Mouse (Mus musculus): ENCODE results near the gene Tbcd.

Tbcd gene

DNA sequence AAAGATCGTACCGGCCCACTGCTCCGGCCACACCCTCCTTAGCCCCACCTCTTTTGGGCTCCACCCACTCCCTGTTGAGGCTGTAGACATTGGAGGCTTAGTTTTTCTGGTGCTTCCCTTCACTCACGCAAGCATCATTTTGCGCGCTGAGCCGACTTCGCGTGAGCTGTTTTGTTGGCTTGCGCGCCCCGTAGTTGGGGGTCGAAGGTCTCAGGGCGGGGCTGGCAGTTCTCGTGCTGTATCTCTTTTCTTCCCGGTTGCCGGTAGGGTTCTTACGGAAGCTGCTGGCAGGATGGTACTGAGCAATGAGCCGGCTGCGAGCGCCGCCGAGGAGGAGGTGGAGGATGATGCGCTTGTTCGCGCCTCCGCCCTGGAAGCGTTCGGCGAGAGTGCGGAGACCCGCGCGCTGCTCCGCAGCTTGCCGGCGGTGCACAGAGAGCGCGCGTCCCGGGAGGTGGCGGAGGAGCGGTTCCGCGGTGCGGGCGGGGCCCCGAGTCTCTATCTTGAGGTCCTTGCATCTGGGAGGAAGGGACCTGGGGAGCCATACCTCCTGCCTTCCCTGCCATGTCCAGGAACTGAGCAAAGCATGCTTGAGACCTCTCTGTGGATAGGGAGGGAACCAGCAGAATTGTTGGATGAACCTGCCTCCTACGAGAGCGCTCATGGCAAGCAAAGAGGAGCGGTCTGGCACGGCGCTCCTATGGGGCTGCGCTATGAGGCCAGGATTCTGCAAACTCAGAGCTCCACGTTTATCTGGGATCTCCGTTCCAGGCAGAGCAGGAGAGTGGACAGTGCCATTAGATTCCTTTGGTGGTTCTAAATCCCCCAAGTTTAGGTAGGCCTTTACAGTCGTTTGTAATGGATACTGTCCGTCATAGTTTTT is at the start of gene Tbcd:
Gene Tbcd, plus strand, starts transcription at position 197 of the 883 bp plus-strand sequence.
- peak; percentile 92 for DNase-seq (ENCODE audit: low spot score in 2 of 2)

DNA sequence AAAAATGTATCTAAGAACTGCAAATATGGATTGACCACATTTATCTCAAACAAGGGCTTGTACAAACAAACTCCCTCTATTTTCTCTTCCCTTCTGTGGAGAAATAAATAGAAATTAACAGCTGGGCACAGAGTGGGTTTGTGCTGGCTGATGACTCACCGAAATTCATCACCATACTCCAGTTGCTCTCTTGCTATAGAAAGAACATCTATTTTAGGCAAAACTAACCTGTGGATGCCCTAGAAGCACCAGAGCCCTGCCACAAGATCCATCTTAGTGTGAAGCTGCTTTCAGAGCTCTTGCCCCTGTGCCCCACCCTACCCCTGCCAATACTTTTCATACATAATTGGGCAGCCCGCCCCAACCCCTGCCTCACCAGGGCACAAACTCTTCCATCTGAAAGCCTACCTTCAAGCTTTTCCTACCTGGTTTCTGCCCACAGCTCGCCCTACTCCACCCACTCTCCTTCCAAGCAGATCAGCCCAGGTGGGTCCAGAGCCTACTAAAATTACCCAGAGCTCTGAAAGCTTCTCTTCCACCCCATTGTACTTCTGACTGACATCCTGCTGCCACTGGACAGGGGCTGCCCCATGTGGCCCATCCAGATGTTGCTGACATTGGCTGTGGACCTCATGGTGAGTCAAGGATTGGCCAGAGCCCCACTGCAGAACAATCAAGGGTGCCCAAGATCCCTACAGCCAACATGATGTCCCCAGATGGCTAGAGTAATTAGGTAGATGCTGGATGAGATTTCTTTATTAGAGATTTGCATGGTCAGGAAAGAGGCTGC is 44.2 kb upstream of the Tbcd start:
- no peak for DNase-seq (ENCODE audit: low spot score in 2 of 2)

GRCm38 (mm10) chr11:121414762-121415161 is 37.0 kb upstream of the Tbcd start:
- DNase-seq (ENCODE audit: low spot score in 2 of 2) = no peak

- DNase-seq (ENCODE audit: low spot score in 2 of 2) = no peak
Measured at GRCm38 (mm10) chr11:121415351-121415750, 36.4 kb upstream of the Tbcd start.

DNA sequence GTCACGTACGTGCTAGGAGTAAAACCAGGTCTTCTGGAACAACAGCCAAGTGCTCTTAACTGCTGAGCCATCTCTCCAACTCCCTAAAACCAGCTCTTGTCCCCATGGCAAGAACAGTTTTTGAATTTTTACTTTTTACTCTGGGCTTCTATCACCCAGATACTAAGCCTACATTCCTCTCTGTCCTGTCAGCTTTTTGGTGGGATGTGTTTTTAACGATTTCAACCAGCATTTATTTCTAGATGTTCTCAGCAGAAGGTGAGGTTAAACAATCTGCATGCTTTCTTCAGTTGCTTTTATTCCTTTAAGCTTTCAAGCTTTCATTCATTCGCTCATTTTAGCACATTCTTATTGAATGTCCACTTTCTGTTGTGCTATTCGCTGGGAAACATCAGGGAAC is 33.8 kb upstream of the Tbcd start:
- no peak for DNase-seq (ENCODE audit: low spot score in 2 of 2)

DNA sequence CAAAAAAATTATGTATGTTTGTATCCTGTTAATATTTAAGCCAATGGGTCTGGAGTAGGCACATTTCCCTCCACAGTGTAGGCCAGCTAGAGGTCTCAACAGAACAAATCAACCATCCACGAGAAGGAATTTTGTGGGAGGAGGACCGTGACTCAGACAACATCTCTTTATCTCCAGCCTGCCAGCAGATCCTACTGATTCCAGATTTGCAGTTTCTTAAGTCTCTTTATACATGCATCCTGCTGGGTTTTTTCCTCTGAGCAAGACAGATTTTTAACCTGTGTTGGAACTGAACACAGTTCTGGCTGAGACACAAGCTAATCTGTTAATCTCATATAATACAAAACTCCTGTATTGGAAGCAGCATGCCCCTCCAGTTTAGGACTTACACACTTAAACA is 32.8 kb upstream of the Tbcd start:
- DNase-seq (ENCODE audit: low spot score in 2 of 2) = no peak

DNA sequence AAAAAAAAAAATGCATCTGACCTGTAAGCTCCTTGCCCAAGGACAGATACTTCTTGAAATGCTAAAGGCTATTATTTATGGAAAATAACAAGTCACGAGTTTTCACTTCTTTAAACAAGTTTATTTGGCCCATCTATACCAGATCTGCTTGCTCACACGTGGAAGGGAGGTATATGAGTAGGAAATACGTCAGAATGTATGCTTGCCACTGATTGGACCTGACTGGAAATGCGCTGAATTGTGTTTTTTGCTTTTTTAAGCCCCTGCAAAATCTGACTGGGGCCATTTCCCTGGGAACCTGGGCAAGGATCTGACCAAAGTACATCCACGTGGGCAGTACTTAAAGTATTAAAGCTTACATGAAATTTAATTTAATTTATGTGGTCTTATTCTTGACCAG is 31.4 kb upstream of the Tbcd start:
- DNase-seq (ENCODE audit: low spot score in 2 of 2) = no peak

- DNase-seq (ENCODE audit: low spot score in 2 of 2) = peak; percentile 99 to 100
Measured at GRCm38 (mm10) chr11:121420830-121421552, 30.8 kb upstream of the Tbcd start, which contains the start of gene Fn3krp. Gene Fn3krp (plus strand): TSS chr11:121421401.

- no peak for DNase-seq (ENCODE audit: low spot score in 2 of 2)
Measured at GRCm38 (mm10) chr11:121421553-121422173, 30.1 kb upstream of the Tbcd start.

DNA sequence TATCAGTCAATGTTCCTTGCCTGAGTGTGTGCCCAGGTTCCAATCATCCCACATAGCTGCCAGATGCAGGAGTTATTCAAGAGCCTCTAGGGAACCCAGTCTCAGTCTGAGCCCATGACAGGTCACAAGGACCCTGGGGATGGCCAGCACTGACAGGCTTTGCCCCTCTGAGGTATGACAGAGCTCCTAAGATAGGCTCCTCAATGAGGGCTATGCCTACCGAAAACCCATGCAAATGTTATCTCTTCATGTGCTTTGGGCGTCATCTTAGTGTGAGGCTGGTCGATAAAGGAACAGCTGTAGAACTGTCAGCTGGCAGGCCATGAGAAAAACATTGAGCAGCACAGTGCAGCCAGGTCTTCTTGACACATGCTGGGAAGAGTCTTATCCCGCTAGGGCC is 18.4 kb upstream of the Tbcd start:
- DNase-seq (ENCODE audit: low spot score in 2 of 2) = no peak

GRCm38 (mm10) chr11:121434156-121435155 is 17.3 kb upstream of the Tbcd start, which contains the start of gene Fn3k:
Gene Fn3k (plus strand): TSS chr11:121434913.
- peak; percentile 84 to 88 for DNase-seq (ENCODE audit: low spot score in 2 of 2)

- no peak for DNase-seq (ENCODE audit: low spot score in 2 of 2)
Measured at GRCm38 (mm10) chr11:121437236-121437635, 14.5 kb upstream of the Tbcd start.

GRCm38 (mm10) chr11:121439686-121440292 is 12.0 kb upstream of the Tbcd start:
- DNase-seq (ENCODE audit: low spot score in 2 of 2) = no peak

DNA sequence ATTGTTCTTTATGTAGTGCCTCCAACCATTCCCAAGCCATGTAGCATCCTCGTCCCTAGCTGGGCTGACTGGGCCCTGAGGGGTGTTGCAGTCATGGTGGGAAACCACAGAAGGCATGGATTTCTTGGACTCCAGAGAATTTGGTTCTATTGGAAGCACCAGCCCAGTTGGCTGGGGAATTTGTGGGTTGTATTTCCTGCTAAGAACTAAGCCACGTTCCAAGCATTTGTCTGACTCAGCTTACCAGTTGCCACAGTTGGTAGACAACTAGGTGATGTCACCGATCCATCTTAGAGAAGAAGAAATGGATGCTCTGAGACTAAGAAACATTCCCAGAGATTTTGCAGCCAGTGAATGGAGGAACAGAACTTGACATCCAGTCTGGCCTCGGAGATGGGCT is 10.1 kb upstream of the Tbcd start:
- no peak for DNase-seq (ENCODE audit: low spot score in 2 of 2)

GRCm38 (mm10) chr11:121442076-121442475 is 9.7 kb upstream of the Tbcd start:
- no peak for DNase-seq (ENCODE audit: low spot score in 2 of 2)

DNA sequence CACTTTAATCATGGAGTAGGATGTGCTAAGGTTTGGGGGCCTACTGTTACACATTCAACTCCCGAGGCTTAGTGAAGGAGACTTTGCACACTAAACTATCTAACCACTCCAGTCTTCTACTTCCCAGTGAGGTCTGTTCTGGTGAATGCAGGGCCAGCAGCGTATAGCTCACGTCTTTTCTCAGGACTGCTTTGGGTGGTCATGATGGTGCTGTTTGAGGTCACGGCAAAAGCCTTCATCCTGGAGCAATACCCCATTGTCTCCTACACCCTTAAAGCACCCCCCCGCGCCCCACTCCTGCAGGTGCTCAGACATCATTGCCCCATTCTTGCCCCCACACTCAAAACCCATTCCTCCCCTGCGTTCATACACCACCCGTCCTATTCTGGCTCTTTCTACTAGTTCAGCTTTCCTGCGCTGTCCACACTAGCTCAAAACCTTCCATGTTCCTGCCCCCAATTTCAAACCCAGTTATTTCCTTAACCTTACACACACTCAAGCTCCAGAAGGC is 478 bp upstream of the Tbcd start:
- no peak for DNase-seq (ENCODE audit: low spot score in 2 of 2)

DNA sequence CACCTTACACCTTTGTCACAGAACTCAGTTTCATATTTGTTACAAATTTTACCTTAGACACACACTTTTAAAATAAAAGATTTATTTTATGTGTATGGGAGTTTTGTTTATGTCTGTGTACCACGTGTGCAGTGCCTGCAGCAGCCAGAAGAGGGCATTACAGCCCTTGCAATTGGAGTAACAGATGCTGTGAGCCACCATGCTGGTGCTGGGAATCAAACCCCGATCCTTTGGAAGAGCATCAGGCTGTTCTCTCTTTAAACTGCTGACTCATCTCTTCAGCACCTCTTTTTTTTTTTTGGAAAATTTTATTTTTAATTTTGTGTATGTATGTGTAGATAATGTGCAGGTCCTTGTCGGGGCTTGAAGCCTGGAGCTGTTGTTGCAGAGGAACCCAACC is 6.1 kb downstream of the Tbcd start:
- DNase-seq (ENCODE audit: low spot score in 2 of 2) = no peak

GRCm38 (mm10) chr11:121467408-121467807 is 15.7 kb downstream of the Tbcd start:
- DNase-seq (ENCODE audit: low spot score in 2 of 2) = no peak

GRCm38 (mm10) chr11:121474831-121475230 is 23.1 kb downstream of the Tbcd start:
- no peak for DNase-seq (ENCODE audit: low spot score in 2 of 2)
